Mouse (Mus musculus) limb, embryonic 10.5 days (tissue): ENCODE measurements around the gene Nkain1. TPM values are rescaled to one million over a fixed set of nuclear protein-coding genes. Genes with fewer than 3 reads are reported as not detected.

ENCODE experiments used
- DNase-seq: peaks from one replicate; pipeline ENCODE4 v3.0.0-alpha.2; 2017; ENCODE audit warnings: low spot score
- H3K27ac ChIP-seq: fragments of 300-500 bp; sonication (generic); 2 replicates; pipeline ENCODE4 v1.5.1; 2016; ENCODE audit warnings: mild to moderate bottlenecking
- H3K27me3 ChIP-seq: fragments of 300-500 bp; sonication (generic); 2 replicates; pipeline ENCODE4 v1.6.1; 2016; ENCODE audit warnings: low read depth, mild to moderate bottlenecking; ENCODE audit not compliant: poor library complexity, severe bottlenecking
- H3K36me3 ChIP-seq: fragments of 300-500 bp; sonication (generic); 2 replicates; pipeline ENCODE4 v1.6.1; 2016; ENCODE audit warnings: mild to moderate bottlenecking, moderate library complexity
- H3K4me1 ChIP-seq: fragments of 300-500 bp; sonication (generic); 2 replicates; pipeline ENCODE4 v1.6.1; 2016
- H3K4me3 ChIP-seq: fragments of 300-500 bp; sonication (generic); 2 replicates; pipeline ENCODE4 v1.5.1; 2016; ENCODE audit warnings: mild to moderate bottlenecking, moderate library complexity
- H3K9me3 ChIP-seq: fragments of 300-500 bp; sonication (generic); replicated peaks from 2 replicates; pipeline ENCODE4 v1.6.1; 2016; ENCODE audit warnings: mild to moderate bottlenecking
- WGBS: fragments of 180-500 bp; shearing (Covaris S2); methylation state at CpG from one replicate; pipeline ENCODE4 v1.1.7; 2016; 5-methylcytosine and 5-hydroxymethylcytosine counted together
- polyA plus RNA-seq: library from polyadenylated mRNA; unstranded; fragments of >200 nt; fragmentation: Nextera tagmentation; extraction: Ambion mirVana; gene quantifications from 2 replicates; pipeline ENCODE4 v1.2.1, GENCODE M21; 2016

The Nkain1 gene
- polyA plus RNA-seq, 1 experiment from 2014 or later = 4.8 TPM

GRCm38 (mm10) chr4:130543121-130543520 lies 30.9 kb downstream of the Nkain1 start:
- no peak for DNase-seq
- Histone ChIP-seq H3K4me3 (no peak overlapping the region), H3K27ac (no peak overlapping the region), H3K27me3 (no peaks in the 10 kb centered on the region), H3K36me3 (peaks cover 16% of the 10 kb centered on the region), H3K4me1 (peaks cover 32% of the 10 kb centered on the region), H3K9me3 (no peaks in the 10 kb centered on the region)
- WGBS = 88% methylated on average over 4 of the region's 4 CpGs

DNA sequence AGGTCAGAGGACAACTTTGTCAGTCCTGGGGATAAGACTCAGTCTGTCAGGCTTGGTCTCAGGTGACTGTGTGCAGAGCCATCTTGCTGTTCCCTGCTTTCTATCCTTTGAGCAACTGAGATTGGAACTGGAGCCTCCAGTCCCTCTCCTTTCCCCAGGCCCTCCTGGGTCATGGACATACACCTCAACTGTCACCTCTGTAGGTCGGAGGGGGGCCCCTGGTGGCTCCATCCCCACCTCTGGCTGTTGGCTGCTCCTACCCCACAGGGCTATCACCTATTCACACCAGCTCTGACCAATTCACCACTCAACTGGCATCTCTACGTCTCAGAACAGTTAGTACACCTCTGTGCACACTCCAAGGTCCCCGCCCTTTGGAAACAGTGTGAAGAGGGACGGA lies 33.1 kb downstream of the Nkain1 start:
- no peaks in the 10 kb centered on the region for H3K27me3 ChIP-seq
- 85% methylated on average over 4 of the region's 4 CpGs for WGBS
- H3K4me1 ChIP-seq = peaks cover 12% of the 10 kb centered on the region; the same call in 1 of the 2 replicates
- no peak overlapping the region for H3K27ac ChIP-seq
- DNase-seq = no peak
- H3K9me3 ChIP-seq = no peaks in the 10 kb centered on the region
- H3K36me3 ChIP-seq = peaks cover 38% of the 10 kb centered on the region
- H3K4me3 ChIP-seq = no peak overlapping the region

DNA sequence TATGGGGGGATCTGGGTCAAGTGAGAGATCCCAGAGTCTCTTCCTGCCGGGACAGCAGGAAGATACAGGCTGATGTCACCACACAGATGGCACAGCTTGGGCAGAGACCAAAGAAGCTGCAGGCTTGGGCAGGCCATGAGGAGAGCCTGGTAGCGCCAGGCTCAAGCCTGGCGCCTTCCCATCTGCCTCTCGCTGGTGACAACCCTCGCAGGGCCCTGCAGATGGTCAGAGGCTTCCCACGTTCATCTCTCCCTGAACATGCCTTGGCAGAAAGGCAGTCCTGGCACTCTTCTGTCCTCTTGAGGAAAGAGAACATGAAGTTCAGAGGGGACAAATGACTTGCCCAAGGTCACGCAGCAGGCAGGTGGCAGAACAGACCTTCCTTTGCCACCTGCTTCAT lies 34.3 kb downstream of the Nkain1 start:
- no peaks in the 10 kb centered on the region for H3K9me3 ChIP-seq
- WGBS = 90% methylated on average over 7 of the region's 7 CpGs
- H3K36me3 ChIP-seq = peaks cover 45% of the 10 kb centered on the region
- no peak overlapping the region for H3K4me3 ChIP-seq
- no peak for DNase-seq
- H3K4me1 ChIP-seq = peaks cover 9% of the 10 kb centered on the region; the same call in 1 of the 2 replicates
- H3K27me3 ChIP-seq = no peaks in the 10 kb centered on the region
- H3K27ac ChIP-seq = no peak overlapping the region

DNA sequence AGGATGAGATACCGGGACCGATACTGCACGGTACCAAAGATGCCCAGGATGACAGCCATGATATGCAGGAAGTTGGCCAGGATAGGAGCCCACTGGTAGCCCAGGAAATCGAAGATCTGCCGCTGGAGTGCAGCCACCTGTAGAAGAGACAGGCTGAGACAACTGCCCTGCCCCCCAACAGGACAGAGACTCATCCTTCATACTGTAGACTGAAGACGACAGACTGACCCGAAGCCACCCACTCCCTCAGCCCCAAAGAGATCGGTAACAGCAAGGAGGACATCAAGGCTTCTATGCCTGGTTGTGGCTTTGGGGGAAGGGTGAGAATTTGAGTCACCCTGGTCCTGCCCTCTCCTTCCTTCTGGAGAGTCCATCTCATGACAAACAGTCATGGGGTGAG lies 34.9 kb downstream of the Nkain1 start:
- H3K27ac ChIP-seq = no peak overlapping the region
- WGBS = 85% methylated on average over 8 of the region's 8 CpGs
- H3K36me3 ChIP-seq = peaks cover 45% of the 10 kb centered on the region
- DNase-seq = no peak
- H3K4me1 ChIP-seq = peaks cover 3% of the 10 kb centered on the region; the same call in 1 of the 2 replicates
- no peak overlapping the region for H3K4me3 ChIP-seq
- no peaks in the 10 kb centered on the region for H3K27me3 ChIP-seq
- H3K9me3 ChIP-seq = no peaks in the 10 kb centered on the region

- Histone ChIP-seq H3K36me3 (peaks cover 48% of the 10 kb centered on the region), H3K27ac (no peak overlapping the region), H3K4me3 (no peak overlapping the region), H3K4me1 (no peaks in the 10 kb centered on the region), H3K27me3 (no peaks in the 10 kb centered on the region), H3K9me3 (no peaks in the 10 kb centered on the region)
- no peak for DNase-seq
- 97% methylated on average over 7 of the region's 7 CpGs for WGBS
These were observed 36.6 kb downstream of the Nkain1 start for GRCm38 (mm10) chr4:130537371-130537770.

GRCm38 (mm10) chr4:130535789-130536188 lies 38.2 kb downstream of the Nkain1 start:
- WGBS = 56% methylated on average over 1 of the region's 1 CpGs
- Histone ChIP-seq H3K9me3 (no peaks in the 10 kb centered on the region), H3K27ac (no peak overlapping the region), H3K27me3 (no peaks in the 10 kb centered on the region), H3K4me3 (no peak overlapping the region), H3K4me1 (peaks cover 6% of the 10 kb centered on the region), H3K36me3 (peaks cover 54% of the 10 kb centered on the region)
- DNase-seq = no peak

- no peak overlapping the region for H3K4me3 ChIP-seq
- no peaks in the 10 kb centered on the region for H3K27me3 ChIP-seq
- H3K27ac ChIP-seq = no peak overlapping the region
- 45% methylated on average over 4 of the region's 4 CpGs for WGBS
- peaks cover 6% of the 10 kb centered on the region for H3K4me1 ChIP-seq
- H3K36me3 ChIP-seq = peaks cover 65% of the 10 kb centered on the region
- no peaks in the 10 kb centered on the region for H3K9me3 ChIP-seq
- peak; percentile 93 for DNase-seq
These were observed 40.0 kb downstream of the Nkain1 start for GRCm38 (mm10) chr4:130533975-130534374.

- Histone ChIP-seq H3K27me3 (no peaks in the 10 kb centered on the region), H3K4me3 (no peak overlapping the region), H3K36me3 (peaks cover 50% of the 10 kb centered on the region), H3K9me3 (no peaks in the 10 kb centered on the region), H3K4me1 (peaks cover 6% of the 10 kb centered on the region), H3K27ac (no peak overlapping the region)
- 59% methylated on average over 6 of the region's 6 CpGs for WGBS
- peak; percentile 50 for DNase-seq
These were observed 41.6 kb downstream of the Nkain1 start for GRCm38 (mm10) chr4:130532347-130532746.

- no peaks in the 10 kb centered on the region for H3K9me3 ChIP-seq
- H3K36me3 ChIP-seq = peaks cover 44% of the 10 kb centered on the region
- H3K27me3 ChIP-seq = no peaks in the 10 kb centered on the region
- H3K4me1 ChIP-seq = peaks cover 6% of the 10 kb centered on the region
- WGBS = 30% methylated on average over 28 of the region's 28 CpGs
- DNase-seq = peak; percentile 82
- no peak overlapping the region for H3K27ac ChIP-seq
- H3K4me3 ChIP-seq = no peak overlapping the region
These were observed 42.2 kb downstream of the Nkain1 start for GRCm38 (mm10) chr4:130531645-130532280.

- no peak overlapping the region for H3K27ac ChIP-seq
- 90% methylated on average over 1 of the region's 1 CpGs for WGBS
- H3K27me3 ChIP-seq = no peaks in the 10 kb centered on the region
- no peak overlapping the region for H3K4me3 ChIP-seq
- no peak for DNase-seq
- peaks cover 25% of the 10 kb centered on the region for H3K36me3 ChIP-seq
- no peaks in the 10 kb centered on the region for H3K9me3 ChIP-seq
- peaks cover 6% of the 10 kb centered on the region for H3K4me1 ChIP-seq
These were observed 46.2 kb downstream of the Nkain1 start for GRCm38 (mm10) chr4:130527804-130528203.

DNA sequence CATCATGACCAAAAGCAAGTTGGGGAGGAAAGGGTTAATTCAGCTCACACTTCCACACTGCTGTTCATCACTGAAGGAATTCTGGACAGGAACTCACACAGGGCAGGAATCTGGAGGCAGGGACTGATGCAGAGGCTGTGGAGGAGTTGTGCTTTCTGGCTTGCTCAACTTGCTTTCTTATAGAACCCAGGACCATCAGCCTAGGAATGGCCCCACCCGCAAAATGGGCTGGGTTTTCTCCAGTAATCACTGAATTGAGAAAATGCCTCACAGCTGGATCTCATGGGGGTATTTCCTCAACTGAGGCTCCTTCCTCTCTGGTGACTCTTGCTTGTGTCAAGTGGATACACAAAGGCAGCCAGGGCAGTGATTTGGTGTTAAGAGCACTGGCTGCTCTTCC lies 48.9 kb downstream of the Nkain1 start:
- H3K27ac ChIP-seq = no peak overlapping the region
- H3K36me3 ChIP-seq = peaks cover 9% of the 10 kb centered on the region
- WGBS = 72% methylated on average over 1 of the region's 1 CpGs
- no peaks in the 10 kb centered on the region for H3K9me3 ChIP-seq
- no peak overlapping the region for H3K4me3 ChIP-seq
- no peaks in the 10 kb centered on the region for H3K27me3 ChIP-seq
- no peak for DNase-seq
- H3K4me1 ChIP-seq = peaks cover 8% of the 10 kb centered on the region

- Histone ChIP-seq H3K4me3 (no peak overlapping the region), H3K27me3 (no peaks in the 10 kb centered on the region), H3K4me1 (peaks cover 17% of the 10 kb centered on the region), H3K27ac (no peak overlapping the region), H3K36me3 (no peaks in the 10 kb centered on the region), H3K9me3 (no peaks in the 10 kb centered on the region)
- no peak for DNase-seq
- 96% methylated on average over 6 of the region's 6 CpGs for WGBS
These were observed 52.5 kb downstream of the Nkain1 start for GRCm38 (mm10) chr4:130521466-130521865.

- Histone ChIP-seq H3K36me3 (no peaks in the 10 kb centered on the region), H3K27me3 (no peaks in the 10 kb centered on the region), H3K4me3 (peak overlapping the region; percentile 66), H3K27ac (peak overlapping the region; percentile 95), H3K4me1 (peaks cover 17% of the 10 kb centered on the region), H3K9me3 (no peaks in the 10 kb centered on the region)
- DNase-seq = no peak
- WGBS = under 1% methylated on average over 9 of the region's 9 CpGs
These were observed 53.5 kb downstream of the Nkain1 start for GRCm38 (mm10) chr4:130520482-130520851.
